Mouse (Mus musculus) stomach, adult 2 months (tissue): ENCODE data around the gene Gli3. TPM values are rescaled to one million over a fixed set of nuclear protein-coding genes. Genes with fewer than 3 reads are reported as not detected.

ENCODE experiments used
- polyA plus RNA-seq: library from polyadenylated mRNA; depleted of rRNA; stranded (reverse); fragments of >200 nt; gene quantifications from 2 replicates; pipeline ENCODE4 v1.2.3, GENCODE M21; 2012; rRNA removed

The Gli3 gene
- 0.56 and 1.2 TPM in 2 replicates for polyA plus RNA-seq

DNA sequence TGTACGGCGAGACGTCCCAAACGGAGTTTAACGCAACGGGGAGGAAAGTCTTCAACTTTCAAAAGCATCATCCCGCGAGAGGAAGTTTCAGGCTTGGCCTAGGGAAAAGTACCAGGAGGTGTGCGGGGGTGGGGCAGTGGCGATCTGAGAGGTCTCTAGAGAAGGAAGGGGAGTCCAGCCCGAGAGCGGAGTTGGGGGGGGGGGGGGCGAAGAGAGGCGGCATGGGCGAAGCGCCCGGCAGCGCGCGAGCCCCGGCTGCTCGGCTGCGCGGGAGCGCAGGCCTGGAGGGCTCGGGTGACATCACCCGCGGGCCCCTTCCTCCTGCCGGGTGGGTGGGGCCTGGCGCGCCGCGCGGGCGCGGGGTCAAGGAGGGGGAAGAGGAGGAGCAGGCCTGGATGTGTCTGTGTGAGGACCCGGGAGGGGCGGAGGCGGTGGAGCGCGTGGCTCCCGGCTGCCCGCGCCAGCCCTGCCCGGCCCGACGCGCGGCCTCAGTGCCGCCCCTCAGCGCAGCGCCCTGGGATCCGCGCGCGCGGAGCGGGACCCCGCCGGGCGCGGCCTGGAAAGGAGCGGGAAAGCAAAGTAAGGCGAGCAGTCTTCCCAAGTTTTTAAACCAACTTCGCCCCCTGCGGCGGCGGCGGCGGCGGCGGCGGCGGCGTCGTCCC is at the start of gene Gli3:
TSS of gene Gli3 (plus strand) at position 406 of the 662 bp plus-strand sequence.

